ENCODE assay signal across 8 mouse cellular contexts in the genomic region with DNA sequence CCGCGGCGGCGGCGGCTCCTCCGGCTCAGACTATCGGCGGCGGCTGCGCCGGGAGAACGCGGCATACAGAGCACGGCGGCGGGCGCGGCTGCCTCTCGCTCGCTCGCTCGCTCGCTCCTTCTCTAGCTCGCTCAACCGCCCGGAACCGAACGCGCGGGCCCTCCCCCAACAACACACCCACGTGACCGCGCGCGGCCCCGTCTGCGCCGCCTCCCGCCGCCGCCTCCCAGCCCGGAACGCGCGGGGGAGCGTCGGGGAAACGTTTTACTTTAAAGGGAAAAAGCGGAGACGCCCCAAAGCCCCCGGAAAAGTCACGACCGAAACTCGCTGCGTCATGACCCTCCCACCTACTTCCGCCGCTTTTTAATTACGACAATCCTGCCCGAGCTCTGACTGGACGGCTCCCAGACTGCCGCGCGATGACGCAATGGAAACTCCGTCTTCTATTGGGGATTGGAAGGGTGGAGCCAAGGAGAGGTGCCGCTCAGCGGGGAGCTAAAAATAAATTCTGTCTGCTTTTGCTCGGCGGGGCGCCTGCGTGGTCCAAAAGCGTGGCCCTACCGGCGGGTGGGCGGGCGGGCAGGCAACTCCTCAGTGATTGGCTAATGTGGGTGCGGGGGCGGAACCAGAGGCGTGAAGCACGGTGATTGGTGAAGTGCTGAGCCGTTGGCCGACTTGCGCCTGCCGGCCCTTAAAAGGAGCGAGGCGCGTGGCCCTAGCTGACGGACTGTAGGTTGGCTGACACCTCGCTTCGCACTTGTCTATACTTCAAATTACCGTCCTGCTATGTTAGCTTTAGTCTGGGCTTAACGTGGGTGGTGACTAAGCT. TPM values are rescaled to one million over a fixed set of nuclear protein-coding genes. Genes with fewer than 3 reads are reported as not detected.
DNase-seq lines count a peak whose midpoint lies in the region; ATAC-seq and TF ChIP-seq lines count a peak whose summit lies in the region.

A gene (minus strand): TSS at position 351 of the 829 bp plus-strand sequence.

- TF ChIP-seq CTCF in kidney, postnatal 0 days (IDR thresholded peaks at IDR 0.05; ENCODE audit: low read depth): no peak

- peaks cover 39% of the 10 kb centered on the region for H3K4me1 ChIP-seq in heart, embryonic 12.5 days (replicated peaks)
- peaks cover 20% of the 10 kb centered on the region for H3K4me1 ChIP-seq in kidney, postnatal 0 days (replicated peaks; ENCODE audit: insufficient read depth, low read length)
- H3K4me1 ChIP-seq in liver, embryonic 11.5 days (replicated peaks; ENCODE audit: control insufficient read depth, insufficient read depth, low read length): peaks cover 35% of the 10 kb centered on the region
- peaks cover 19% of the 10 kb centered on the region for H3K4me1 ChIP-seq in stomach, embryonic 14.5 days (ENCODE audit: control insufficient read depth, insufficient read depth, low read length)

- H3K4me2 ChIP-seq in heart, embryonic 12.5 days: peak within 1 kb of the TSS; percentile 99
- H3K4me2 ChIP-seq in kidney, postnatal 0 days (ENCODE audit: low read length): peak within 1 kb of the TSS; percentile 71
- peak within 1 kb of the TSS; percentile 93 for H3K4me2 ChIP-seq in liver, embryonic 11.5 days
- peak within 1 kb of the TSS; percentile 92 for H3K4me2 ChIP-seq in stomach, embryonic 14.5 days (replicated peaks; ENCODE audit: low read depth, low read length)

- H3K4me3 ChIP-seq in heart, embryonic 12.5 days: peak within 1 kb of the TSS; percentile 97
- H3K4me3 ChIP-seq in kidney, postnatal 0 days (replicated peaks; ENCODE audit: low read depth, low read length): peak within 1 kb of the TSS; percentile 93
- H3K4me3 ChIP-seq in liver, embryonic 11.5 days (ENCODE audit: low read depth, low read length): peak within 1 kb of the TSS; percentile 99
- H3K4me3 ChIP-seq in stomach, embryonic 14.5 days (ENCODE audit: low read depth, low read length): peak within 1 kb of the TSS; percentile 84

- under 1% methylated on average over 92 of the region's 92 CpGs for WGBS in heart, embryonic 12.5 days
- WGBS in kidney, postnatal 0 days: under 1% methylated on average over 89 of the region's 92 CpGs
- WGBS in liver, embryonic 11.5 days: under 1% methylated on average over 90 of the region's 92 CpGs
- WGBS in stomach, embryonic 14.5 days: under 1% methylated on average over 92 of the region's 92 CpGs

- peak; percentile 88 for ATAC-seq in erythroid progenitor cell, adult 5-6 weeks (replicated peaks; ENCODE audit: low FRiP score, poor library complexity, severe bottlenecking)
- peak; percentile 95 for ATAC-seq in heart, embryonic 12.5 days (ENCODE audit: insufficient number of reproducible peaks, low FRiP score)
- peak; percentile 97 for ATAC-seq in kidney, postnatal 0 days (replicated peaks; ENCODE audit: low FRiP score, low read depth)
- peak; percentile 94 for ATAC-seq in liver, embryonic 11.5 days (replicated peaks; ENCODE audit: low FRiP score)
- ATAC-seq in stomach, embryonic 14.5 days (ENCODE audit: insufficient number of reproducible peaks, insufficient read depth, low FRiP score, low read depth): peak; percentile 97

- peak within 1 kb of the TSS; percentile 100 for H3K27ac ChIP-seq in heart, embryonic 12.5 days (ENCODE audit: poor library complexity, severe bottlenecking)
- peak within 1 kb of the TSS; percentile 100 for H3K27ac ChIP-seq in kidney, postnatal 0 days
- peak within 1 kb of the TSS; percentile 100 for H3K27ac ChIP-seq in liver, embryonic 11.5 days (ENCODE audit: low read depth, low read length)
- peak within 1 kb of the TSS; percentile 100 for H3K27ac ChIP-seq in stomach, embryonic 14.5 days (ENCODE audit: low read length)

- no peaks in the 10 kb centered on the region for H3K9me3 ChIP-seq in heart, embryonic 12.5 days (replicated peaks)
- H3K9me3 ChIP-seq in kidney, postnatal 0 days (replicated peaks; ENCODE audit: low read length): no peaks in the 10 kb centered on the region
- H3K9me3 ChIP-seq in liver, embryonic 11.5 days (ENCODE audit: control insufficient read depth, low read length): no peaks in the 10 kb centered on the region
- no peaks in the 10 kb centered on the region for H3K9me3 ChIP-seq in stomach, embryonic 14.5 days (ENCODE audit: control insufficient read depth, low read depth, low read length)

- no peaks in the 10 kb centered on the region for H3K36me3 ChIP-seq in heart, embryonic 12.5 days
- H3K36me3 ChIP-seq in kidney, postnatal 0 days (ENCODE audit: insufficient read depth, low read length): no peaks in the 10 kb centered on the region
- H3K36me3 ChIP-seq in liver, embryonic 11.5 days (ENCODE audit: control insufficient read depth, insufficient read depth, low read length): no peaks in the 10 kb centered on the region
- H3K36me3 ChIP-seq in stomach, embryonic 14.5 days (ENCODE audit: control insufficient read depth, insufficient read depth, low read length): no peaks in the 10 kb centered on the region

- peak; percentile 100 for DNase-seq in CD4-positive helper T cell, adult 2 months (ENCODE audit: low read depth, low spot score)
- peak; percentile 99 for DNase-seq in brain, embryonic 18.5 days (ENCODE audit: low read depth, low spot score)
- DNase-seq in kidney, postnatal 0 days (ENCODE audit: low spot score): peak; percentile 100
- DNase-seq in liver, embryonic 11.5 days (ENCODE audit: low spot score): peak; percentile 96
- peak; percentile 99 for DNase-seq in naive thymus-derived CD4-positive, alpha-beta T cell, adult 2 months (ENCODE audit: low read depth)

- no peaks in the 10 kb centered on the region for H3K27me3 ChIP-seq in heart, embryonic 12.5 days (replicated peaks)
- no peaks in the 10 kb centered on the region for H3K27me3 ChIP-seq in kidney, postnatal 0 days (ENCODE audit: insufficient read depth, low read length)
- no peaks in the 10 kb centered on the region for H3K27me3 ChIP-seq in liver, embryonic 11.5 days (replicated peaks; ENCODE audit: control insufficient read depth, insufficient read depth, low read length)
- H3K27me3 ChIP-seq in stomach, embryonic 14.5 days (ENCODE audit: control insufficient read depth, insufficient read depth, low read length): no peaks in the 10 kb centered on the region

- peak within 1 kb of the TSS; percentile 97 for H3K9ac ChIP-seq in heart, embryonic 12.5 days
- H3K9ac ChIP-seq in kidney, postnatal 0 days (ENCODE audit: low read depth, low read length): peak within 1 kb of the TSS; percentile 97
- H3K9ac ChIP-seq in liver, embryonic 11.5 days (ENCODE audit: low read depth, low read length): peak within 1 kb of the TSS; percentile 99
- H3K9ac ChIP-seq in stomach, embryonic 14.5 days (replicated peaks; ENCODE audit: low read depth, low read length): peak within 1 kb of the TSS; percentile 95

RNA-seq across cellular contexts. Expression of the gene that starts here (rescaled TPM):
- total RNA-seq in erythroid progenitor cell, adult 5-6 weeks (2015; ENCODE audit: low replicate concordance): 70.8 and 75.0 TPM in 2 replicates
- 37.6 and 73.3 TPM in 2 replicates for total RNA-seq in erythroid progenitor cell, adult 5-6 weeks (2017; ENCODE audit: low replicate concordance)
- 260 and 270 TPM in 2 replicates for polyA plus RNA-seq in heart, embryonic 12.5 days (2016; fragmentation: Nextera tagmentation; extraction: Ambion mirVana)
- polyA plus RNA-seq in kidney, postnatal 0 days (2015; fragmentation: Nextera tagmentation; extraction: Ambion mirVana): 252 and 266 TPM in 2 replicates
- polyA plus RNA-seq in liver, embryonic 11.5 days (2014; fragmentation: Nextera tagmentation; extraction: Ambion mirVana): 168 and 169 TPM in 2 replicates
- polyA plus RNA-seq in stomach, embryonic 14.5 days (2014; fragmentation: Nextera tagmentation; extraction: Ambion mirVana): 226 and 237 TPM in 2 replicates

Comparison
In these comparisons a context has a peak if more than half of its experiments do, and no peak if none do; other contexts are left out.
1. Peak in every context shown above with its lines: DNase-seq, ATAC-seq, H3K4me3 ChIP-seq and H3K27ac ChIP-seq.